Mouse (Mus musculus): ENCODE measurements at regions not wholly inside any gene's neighbourhood (a gene's known extent, or its start where the extent isn't known, plus 50 kb on each side); places are given as distances from the start of the nearest gene placed in this dataset.

- TF ChIP-seq CTCF (IDR thresholded peaks at IDR 0.05; ENCODE audit: borderline replicate concordance, extremely low read depth, insufficient read depth, insufficient read length): no peak
- no peak for TF ChIP-seq POLR2A (IDR thresholded peaks at IDR 0.05; ENCODE audit: borderline replicate concordance, extremely low read depth, insufficient read depth, insufficient read length, poor library complexity, severe bottlenecking)
These were observed 256.6 kb upstream of the Sema3a start for GRCm38 (mm10) chr5:12868355-12869217.
